Mouse (Mus musculus) neural tube, embryonic 14.5 days (tissue): Measurements from ENCODE around the gene Arl15. TPM values are rescaled to one million over a fixed set of nuclear protein-coding genes. Genes with fewer than 3 reads are reported as not detected.

ENCODE experiments used
- ATAC-seq: fragments of 200-750 bp; cut with Nextera tagmentation; 2 replicates; pipeline ENCODE4 v1.8.0; 2017; ENCODE audit warnings: low read depth, mild to moderate bottlenecking, moderate TSS enrichment, moderate library complexity
- H3K27ac ChIP-seq: fragments of 300-500 bp; sonication (generic); 2 replicates; pipeline ENCODE4 v1.5.1; 2014; ENCODE audit warnings: low read depth, mild to moderate bottlenecking, control low read depth, low read length, moderate library complexity, mixed read lengths
- H3K27me3 ChIP-seq: fragments of 300-500 bp; sonication (generic); 2 replicates; pipeline ENCODE4 v1.6.1; 2014; ENCODE audit warnings: low read length; ENCODE audit not compliant: control insufficient read depth, insufficient read depth
- H3K36me3 ChIP-seq: fragments of 300-500 bp; sonication (generic); 2 replicates; pipeline ENCODE4 v1.6.1; 2014; ENCODE audit warnings: low read length, mixed read lengths; ENCODE audit not compliant: control insufficient read depth, insufficient read depth
- H3K4me1 ChIP-seq: fragments of 300-500 bp; sonication (generic); 2 replicates; pipeline ENCODE4 v1.6.1; 2014; ENCODE audit warnings: low read length; ENCODE audit not compliant: control insufficient read depth, insufficient read depth
- H3K4me2 ChIP-seq: fragments of 300-500 bp; sonication (generic); 2 replicates; pipeline ENCODE4 v1.6.1; 2014; ENCODE audit warnings: mild to moderate bottlenecking, low read depth, low read length, control low read depth
- H3K4me3 ChIP-seq: fragments of 300-500 bp; sonication (generic); 2 replicates; pipeline ENCODE4 v1.5.1; 2014; ENCODE audit warnings: low read depth, low read length, control low read depth, mixed read lengths
- H3K9ac ChIP-seq: fragments of 300-500 bp; sonication (generic); replicated peaks from 2 replicates; pipeline ENCODE4 v1.6.1; 2014; ENCODE audit warnings: low read depth, mild to moderate bottlenecking, control low read depth, low read length, mixed read lengths
- H3K9me3 ChIP-seq: fragments of 300-500 bp; sonication (generic); 2 replicates; pipeline ENCODE4 v1.6.1; 2016; ENCODE audit warnings: low read length; ENCODE audit not compliant: control insufficient read depth
- WGBS: fragments of 180-500 bp; shearing (Covaris S2); extraction: QIAGEN DNeasy Blood & Tissue Kit; methylation state at CpG from one replicate; pipeline ENCODE4 v1.1.7; 2014; 5-methylcytosine and 5-hydroxymethylcytosine counted together
- polyA plus RNA-seq: library from polyadenylated mRNA; unstranded; fragments of >200 nt; fragmentation: Nextera tagmentation; extraction: Ambion mirVana; gene quantifications from 2 replicates; pipeline ENCODE4 v1.2.1, GENCODE M21; 2014

The Arl15 gene
- polyA plus RNA-seq, 1 experiment from 2014 or later = 26.8 TPM

- no peak for ATAC-seq
- Histone ChIP-seq H3K4me1 (0 out of 2 replicates have a peak, but pooled peaks cover 6% of the 10 kb centered on the region), H3K9me3 (no peaks in the 10 kb centered on the region), H3K4me3 (no peak overlapping the region), H3K27me3 (no peaks in the 10 kb centered on the region), H3K27ac (no peak overlapping the region), H3K9ac (no peak overlapping the region), H3K4me2 (no peak overlapping the region), H3K36me3 (no peaks in the 10 kb centered on the region)
- 55% methylated on average over 9 of the region's 9 CpGs for WGBS
Measured at GRCm38 (mm10) chr13:114158111-114158730, 363.9 kb downstream of the Arl15 start.

- Histone ChIP-seq H3K4me3 (no peak overlapping the region), H3K27me3 (no peaks in the 10 kb centered on the region), H3K9me3 (no peaks in the 10 kb centered on the region), H3K4me2 (no peak overlapping the region), H3K9ac (no peak overlapping the region), H3K4me1 (0 out of 2 replicates have a peak, but pooled peaks cover 6% of the 10 kb centered on the region), H3K27ac (no peak overlapping the region), H3K36me3 (no peaks in the 10 kb centered on the region)
- ATAC-seq = no peak
- WGBS = 59% methylated on average over 13 of the region's 13 CpGs
Measured at GRCm38 (mm10) chr13:114159634-114160391, 365.5 kb downstream of the Arl15 start.

GRCm38 (mm10) chr13:114162753-114163152 is 368.4 kb downstream of the Arl15 start:
- Histone ChIP-seq H3K4me3 (no peak overlapping the region), H3K4me2 (no peak overlapping the region), H3K9ac (no peak overlapping the region), H3K36me3 (no peaks in the 10 kb centered on the region), H3K27ac (no peak overlapping the region), H3K9me3 (no peaks in the 10 kb centered on the region), H3K4me1 (0 out of 2 replicates have a peak, but pooled peaks cover 6% of the 10 kb centered on the region), H3K27me3 (no peaks in the 10 kb centered on the region)
- 80% methylated on average over 4 of the region's 4 CpGs for WGBS
- no peak for ATAC-seq

- H3K4me1 ChIP-seq = no peaks in the 10 kb centered on the region
- ATAC-seq = no peak
- H3K27me3 ChIP-seq = no peaks in the 10 kb centered on the region
- H3K9ac ChIP-seq = no peak overlapping the region
- no peak overlapping the region for H3K27ac ChIP-seq
- H3K4me2 ChIP-seq = no peak overlapping the region
- no peaks in the 10 kb centered on the region for H3K36me3 ChIP-seq
- H3K9me3 ChIP-seq = no peaks in the 10 kb centered on the region
- no peak overlapping the region for H3K4me3 ChIP-seq
- WGBS = 58% methylated on average over 7 of the region's 7 CpGs
Measured at GRCm38 (mm10) chr13:114165616-114166015, 371.3 kb downstream of the Arl15 start.

GRCm38 (mm10) chr13:114166439-114167183 is 372.3 kb downstream of the Arl15 start:
- Histone ChIP-seq H3K36me3 (no peaks in the 10 kb centered on the region), H3K9me3 (no peaks in the 10 kb centered on the region), H3K4me1 (no peaks in the 10 kb centered on the region), H3K27me3 (no peaks in the 10 kb centered on the region), H3K4me2 (no peak overlapping the region), H3K4me3 (no peak overlapping the region), H3K9ac (no peak overlapping the region), H3K27ac (no peak overlapping the region)
- 66% methylated on average over 12 of the region's 12 CpGs for WGBS
- no peak for ATAC-seq

GRCm38 (mm10) chr13:114170061-114170460 is 375.8 kb downstream of the Arl15 start:
- no peak overlapping the region for H3K27ac ChIP-seq
- no peak overlapping the region for H3K9ac ChIP-seq
- H3K9me3 ChIP-seq = no peaks in the 10 kb centered on the region
- 78% methylated on average over 5 of the region's 5 CpGs for WGBS
- ATAC-seq = no peak
- H3K4me2 ChIP-seq = no peak overlapping the region
- no peaks in the 10 kb centered on the region for H3K36me3 ChIP-seq
- no peaks in the 10 kb centered on the region for H3K4me1 ChIP-seq
- H3K4me3 ChIP-seq = no peak overlapping the region
- H3K27me3 ChIP-seq = no peaks in the 10 kb centered on the region

GRCm38 (mm10) chr13:114171465-114171864 is 377.2 kb downstream of the Arl15 start:
- no peaks in the 10 kb centered on the region for H3K4me1 ChIP-seq
- no peak overlapping the region for H3K4me2 ChIP-seq
- H3K9me3 ChIP-seq = no peaks in the 10 kb centered on the region
- no peak overlapping the region for H3K27ac ChIP-seq
- 91% methylated on average over 5 of the region's 5 CpGs for WGBS
- no peak overlapping the region for H3K4me3 ChIP-seq
- no peak for ATAC-seq
- H3K36me3 ChIP-seq = no peaks in the 10 kb centered on the region
- H3K9ac ChIP-seq = no peak overlapping the region
- no peaks in the 10 kb centered on the region for H3K27me3 ChIP-seq

- H3K4me3 ChIP-seq = no peak overlapping the region
- no peak overlapping the region for H3K4me2 ChIP-seq
- no peak overlapping the region for H3K27ac ChIP-seq
- no peaks in the 10 kb centered on the region for H3K4me1 ChIP-seq
- no peak overlapping the region for H3K9ac ChIP-seq
- ATAC-seq = no peak
- no peaks in the 10 kb centered on the region for H3K9me3 ChIP-seq
- H3K27me3 ChIP-seq = no peaks in the 10 kb centered on the region
- no peaks in the 10 kb centered on the region for H3K36me3 ChIP-seq
- 94% methylated on average over 7 of the region's 7 CpGs for WGBS
Measured at GRCm38 (mm10) chr13:114188107-114188506, 393.8 kb downstream of the Arl15 start.

GRCm38 (mm10) chr13:114188801-114189200 is 394.5 kb downstream of the Arl15 start:
- no peak overlapping the region for H3K27ac ChIP-seq
- H3K4me3 ChIP-seq = no peak overlapping the region
- no peak overlapping the region for H3K9ac ChIP-seq
- no peak overlapping the region for H3K4me2 ChIP-seq
- no peaks in the 10 kb centered on the region for H3K9me3 ChIP-seq
- H3K4me1 ChIP-seq = no peaks in the 10 kb centered on the region
- no peak for ATAC-seq
- H3K27me3 ChIP-seq = no peaks in the 10 kb centered on the region
- 93% methylated on average over 7 of the region's 7 CpGs for WGBS
- H3K36me3 ChIP-seq = no peaks in the 10 kb centered on the region
